Mouse (Mus musculus) midbrain, embryonic 14.5 days (tissue): ENCODE measurements around the gene Cox14. TPM values are rescaled to one million over a fixed set of nuclear protein-coding genes. Genes with fewer than 3 reads are reported as not detected.

Experiments used
- ATAC-seq: fragments of 200-750 bp; cut with Nextera tagmentation; 2 replicates; pipeline ENCODE4 v1.8.0; 2017; ENCODE audit warnings: moderate number of reproducible peaks, moderate library complexity; ENCODE audit not compliant: low FRiP score, low TSS enrichment
- DNase-seq: peaks from one replicate; pipeline ENCODE4 v3.0.0-alpha.2; 2015
- H3K27ac ChIP-seq: fragments of 300-500 bp; sonication (generic); replicated peaks from 2 replicates; pipeline ENCODE4 v1.5.1; 2014; ENCODE audit warnings: mild to moderate bottlenecking, low read depth, low read length, moderate library complexity
- H3K27me3 ChIP-seq: fragments of 300-500 bp; sonication (generic); 2 replicates; pipeline ENCODE4 v1.6.1; 2014; ENCODE audit warnings: low read length, control low read depth, mixed read lengths; ENCODE audit not compliant: control insufficient read depth, insufficient read depth
- H3K36me3 ChIP-seq: fragments of 300-500 bp; sonication (generic); 2 replicates; pipeline ENCODE4 v1.6.1; 2014; ENCODE audit warnings: low read length, control low read depth; ENCODE audit not compliant: control insufficient read depth, insufficient read depth
- H3K4me1 ChIP-seq: fragments of 300-500 bp; sonication (generic); 2 replicates; pipeline ENCODE4 v1.6.1; 2014; ENCODE audit warnings: mild to moderate bottlenecking, antibody characterized with exemption, low read length, control low read depth; ENCODE audit not compliant: control insufficient read depth, insufficient read depth
- H3K4me2 ChIP-seq: fragments of 300-500 bp; sonication (generic); 2 replicates; pipeline ENCODE4 v1.6.1; 2014; ENCODE audit warnings: mild to moderate bottlenecking, low read length, moderate library complexity
- H3K4me3 ChIP-seq: fragments of 300-500 bp; sonication (generic); replicated peaks from 2 replicates; pipeline ENCODE4 v1.5.1; 2014; ENCODE audit warnings: low read depth, low read length
- H3K9ac ChIP-seq: fragments of 300-500 bp; sonication (generic); replicated peaks from 2 replicates; pipeline ENCODE4 v1.6.1; 2014; ENCODE audit warnings: mild to moderate bottlenecking, low read length, moderate library complexity
- H3K9me3 ChIP-seq: fragments of 300-500 bp; sonication (generic); 2 replicates; pipeline ENCODE4 v1.6.1; 2016; ENCODE audit warnings: low read length, control low read depth, mixed read lengths; ENCODE audit not compliant: control insufficient read depth
- WGBS: fragments of 180-500 bp; shearing (Covaris S2); extraction: QIAGEN DNeasy Blood & Tissue Kit; methylation state at CpG from one replicate; pipeline ENCODE4 v1.1.7; 2014; 5-methylcytosine and 5-hydroxymethylcytosine counted together
- polyA plus RNA-seq: library from polyadenylated mRNA; unstranded; fragments of >200 nt; fragmentation: Nextera tagmentation; extraction: Ambion mirVana; gene quantifications from 2 replicates; pipeline ENCODE4 v1.2.1, GENCODE M21; 2014

Gene Cox14
- polyA plus RNA-seq = 168 and 206 TPM in 2 replicates

DNA sequence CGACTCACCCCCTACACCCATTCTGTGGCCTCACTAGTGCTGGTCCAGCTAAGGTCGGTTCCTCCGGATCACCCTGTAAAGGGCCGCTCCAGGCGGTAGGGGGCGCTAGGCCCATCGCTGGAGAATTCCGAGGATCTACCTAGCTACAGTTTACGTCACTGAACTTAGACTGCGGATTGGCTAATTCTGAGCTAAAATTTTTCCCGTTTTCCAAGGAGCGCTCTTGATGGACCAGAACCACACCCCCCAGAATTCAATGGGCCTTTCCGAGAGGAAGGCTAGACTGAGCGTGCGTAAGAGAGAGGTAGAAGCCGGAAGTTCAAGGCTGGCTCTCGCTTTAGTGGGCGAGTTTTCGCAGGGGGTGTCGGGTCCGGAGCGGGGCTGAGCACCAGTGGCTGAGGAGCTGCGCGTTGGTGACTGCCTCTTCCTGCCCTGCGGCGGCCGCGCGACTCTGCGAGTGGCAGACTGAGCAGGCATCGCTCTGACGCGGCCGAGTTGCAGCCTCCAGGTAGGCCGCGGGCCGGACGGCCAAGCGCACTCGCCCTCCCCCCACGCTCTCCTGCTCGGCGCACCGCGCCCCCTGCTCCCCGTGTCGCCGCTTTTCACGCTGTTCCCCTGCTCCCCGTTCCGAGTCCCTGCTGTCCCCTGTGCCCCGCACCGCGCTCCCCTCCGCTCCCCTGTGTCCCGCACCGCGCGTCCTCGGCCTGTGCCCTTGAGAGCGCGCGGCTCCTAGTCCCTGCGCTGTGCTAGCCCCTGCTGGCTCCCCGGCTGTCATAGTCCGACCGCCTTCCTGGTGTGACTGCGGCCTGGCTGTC lies at the start of gene Cox14:
TSS of gene Cox14 (plus strand) at position 278 of the 815 bp plus-strand sequence.
- no peaks in the 10 kb centered on the region for H3K27me3 ChIP-seq
- peak within 1 kb of the TSS; percentile 96 for H3K4me3 ChIP-seq
- peaks cover 20% of the 10 kb centered on the region for H3K4me1 ChIP-seq
- peak; percentile 95 for ATAC-seq
- H3K9me3 ChIP-seq = no peaks in the 10 kb centered on the region
- H3K4me2 ChIP-seq = peak within 1 kb of the TSS; percentile 89
- H3K9ac ChIP-seq = peak within 1 kb of the TSS; percentile 90
- WGBS = under 1% methylated on average over 67 of the region's 68 CpGs
- peak within 1 kb of the TSS; percentile 91 for H3K27ac ChIP-seq
- peaks cover 47% of the 10 kb centered on the region for H3K36me3 ChIP-seq
- DNase-seq = peak; percentile 99

DNA sequence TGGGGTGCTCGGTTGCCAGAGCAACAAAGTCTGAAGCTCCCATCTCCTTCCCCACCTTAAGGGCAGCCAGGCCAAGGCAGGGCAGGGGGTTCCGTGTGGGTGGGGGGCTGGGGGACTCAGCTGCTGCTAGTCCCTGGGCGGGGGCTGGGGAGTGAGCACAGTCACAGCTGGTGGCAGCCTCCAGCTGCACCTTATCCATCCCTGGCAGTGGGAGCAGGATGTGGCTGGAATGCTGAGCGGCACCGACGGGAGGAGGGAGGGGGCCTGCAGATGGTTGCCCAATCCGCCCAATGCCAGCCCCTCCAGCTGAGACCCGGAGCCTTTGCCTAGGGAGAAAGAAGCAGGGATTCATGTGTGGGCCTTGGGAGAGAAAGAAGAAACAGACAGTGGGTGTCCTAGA lies 48.3 kb upstream of the Cox14 start:
- Histone ChIP-seq H3K36me3 (peaks cover 17% of the 10 kb centered on the region; the same call in 1 of the 2 replicates), H3K4me1 (peaks cover 52% of the 10 kb centered on the region), H3K9me3 (no peaks in the 10 kb centered on the region), H3K9ac (peak overlapping the region; percentile 39; the same call in 1 of the 2 replicates), H3K4me3 (peak overlapping the region; percentile 19), H3K4me2 (peak overlapping the region; percentile 46), H3K27ac (peak overlapping the region; percentile 80), H3K27me3 (no peaks in the 10 kb centered on the region)
- DNase-seq = peak; percentile 67
- 5% methylated on average over 8 of the region's 8 CpGs for WGBS
- ATAC-seq = peak; percentile 80

DNA sequence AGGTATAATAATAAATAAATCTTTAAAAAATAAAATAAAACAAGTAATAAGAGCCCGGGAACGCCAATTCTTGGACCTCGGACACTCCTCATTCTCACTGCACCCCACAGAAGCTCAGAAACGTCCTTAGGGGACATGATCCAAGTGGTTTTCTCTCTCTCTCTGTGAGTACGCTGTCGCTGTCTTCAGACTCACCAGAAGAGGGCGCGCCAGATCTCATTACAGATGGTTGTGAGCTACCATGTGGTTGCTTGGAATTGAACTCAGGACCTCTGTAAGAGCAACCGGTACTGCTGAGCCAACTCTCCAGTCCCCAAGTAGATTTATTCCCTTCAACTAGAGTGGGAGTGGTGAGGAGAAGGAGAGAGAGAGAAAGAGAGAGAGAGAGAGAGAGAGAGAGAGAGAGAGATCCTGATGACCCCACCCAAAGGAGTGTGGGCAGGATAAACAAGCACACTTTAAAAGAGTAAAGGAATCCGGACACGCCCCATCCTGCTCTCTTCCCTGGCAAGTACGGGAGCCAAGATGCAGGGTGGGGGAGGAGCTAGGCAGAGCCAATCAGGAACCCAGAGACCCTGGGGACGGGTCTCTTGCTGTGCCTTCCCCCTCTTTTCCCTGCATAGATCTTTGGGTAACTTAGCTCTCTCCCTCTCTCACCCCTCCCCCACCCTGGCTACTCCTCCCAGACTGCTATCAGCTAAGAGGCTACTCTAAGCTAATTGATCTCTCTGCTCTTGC lies 47.2 kb upstream of the Cox14 start:
- Histone ChIP-seq H3K4me2 (no peak overlapping the region), H3K9ac (no peak overlapping the region), H3K9me3 (no peaks in the 10 kb centered on the region), H3K36me3 (peaks cover 23% of the 10 kb centered on the region), H3K27ac (no peak overlapping the region), H3K27me3 (no peaks in the 10 kb centered on the region), H3K4me1 (peaks cover 42% of the 10 kb centered on the region), H3K4me3 (no peak overlapping the region)
- ATAC-seq (no peak), DNase-seq (no peak)
- WGBS = 15% methylated on average over 13 of the region's 13 CpGs

DNA sequence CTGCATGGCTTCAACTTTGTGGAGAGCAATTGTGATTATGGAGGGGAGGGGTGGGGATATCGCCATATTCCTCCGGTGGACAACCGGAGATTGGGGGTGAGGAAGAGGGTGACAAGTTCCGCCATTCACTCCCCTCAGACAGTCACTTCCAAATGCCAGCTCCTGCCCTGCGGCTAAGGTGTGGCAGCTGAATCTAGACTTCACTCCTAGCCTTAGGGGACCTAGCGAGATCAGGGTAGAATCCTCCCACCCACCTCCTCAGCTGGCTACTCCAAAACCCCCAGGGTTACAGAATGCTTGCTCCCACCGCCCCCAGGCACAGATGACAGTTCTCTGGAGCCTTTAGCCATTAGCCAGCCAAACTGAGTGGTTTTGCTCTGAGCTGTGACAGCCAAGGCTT lies 46.4 kb upstream of the Cox14 start:
- ATAC-seq (no peak), DNase-seq (no peak)
- Histone ChIP-seq H3K4me2 (peak overlapping the region; percentile 6; the same call in 1 of the 2 replicates), H3K9ac (no peak overlapping the region), H3K4me1 (peaks cover 34% of the 10 kb centered on the region), H3K27me3 (no peaks in the 10 kb centered on the region), H3K27ac (no peak overlapping the region), H3K36me3 (peaks cover 23% of the 10 kb centered on the region), H3K9me3 (no peaks in the 10 kb centered on the region), H3K4me3 (no peak overlapping the region)
- WGBS = 71% methylated on average over 7 of the region's 7 CpGs

DNA sequence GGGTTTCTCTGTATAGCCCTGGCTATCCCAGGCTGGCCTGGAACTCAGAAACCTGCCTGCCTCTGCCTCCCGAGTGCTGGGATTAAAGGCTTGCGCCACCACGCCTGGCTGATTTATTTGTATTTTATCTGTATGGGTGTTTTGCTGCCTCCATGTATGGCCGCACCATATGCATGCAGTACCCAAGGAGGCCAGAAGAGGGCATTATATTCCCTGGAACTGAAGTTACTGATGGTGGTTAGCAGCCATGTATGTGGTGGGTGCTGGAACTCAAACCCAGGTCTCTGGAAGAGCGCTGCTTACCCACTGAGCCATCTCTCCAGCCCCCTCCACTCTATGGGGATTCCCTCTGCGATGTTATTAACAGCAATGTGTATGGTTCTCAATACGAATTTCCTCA lies 42.5 kb upstream of the Cox14 start:
- Histone ChIP-seq H3K27ac (no peak overlapping the region), H3K4me3 (no peak overlapping the region), H3K4me2 (no peak overlapping the region), H3K9ac (no peak overlapping the region), H3K27me3 (no peaks in the 10 kb centered on the region), H3K4me1 (0 out of 2 replicates have a peak, but pooled peaks cover 5% of the 10 kb centered on the region), H3K9me3 (no peaks in the 10 kb centered on the region), H3K36me3 (peaks cover 48% of the 10 kb centered on the region)
- no peak for DNase-seq
- WGBS = 96% methylated on average over 7 of the region's 7 CpGs
- no peak for ATAC-seq

DNA sequence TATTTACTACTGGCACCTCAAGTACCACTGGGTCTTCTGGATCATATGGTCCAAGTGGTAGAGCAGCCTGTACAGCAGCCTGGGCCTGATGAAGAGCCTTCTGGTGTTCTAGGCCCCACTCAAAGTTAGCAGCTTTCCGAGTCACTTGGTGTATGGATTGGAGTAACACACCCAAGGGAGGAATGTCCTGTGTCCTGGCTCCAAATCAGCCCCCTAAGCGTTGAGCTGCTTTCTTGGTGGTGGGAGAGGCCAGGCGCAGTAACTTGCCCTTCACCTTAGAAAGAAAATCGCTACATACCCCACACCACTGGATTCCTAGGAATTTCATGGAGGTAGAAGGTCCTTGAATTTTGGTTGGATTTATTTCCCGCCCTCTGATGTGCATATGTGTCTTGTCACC lies 41.3 kb upstream of the Cox14 start:
- ATAC-seq (no peak), DNase-seq (no peak)
- H3K4me3 ChIP-seq = no peak overlapping the region
- no peaks in the 10 kb centered on the region for H3K27me3 ChIP-seq
- H3K9me3 ChIP-seq = no peaks in the 10 kb centered on the region
- no peak overlapping the region for H3K4me2 ChIP-seq
- 94% methylated on average over 5 of the region's 5 CpGs for WGBS
- H3K27ac ChIP-seq = no peak overlapping the region
- H3K36me3 ChIP-seq = peaks cover 48% of the 10 kb centered on the region
- no peak overlapping the region for H3K9ac ChIP-seq
- H3K4me1 ChIP-seq = no peaks in the 10 kb centered on the region

DNA sequence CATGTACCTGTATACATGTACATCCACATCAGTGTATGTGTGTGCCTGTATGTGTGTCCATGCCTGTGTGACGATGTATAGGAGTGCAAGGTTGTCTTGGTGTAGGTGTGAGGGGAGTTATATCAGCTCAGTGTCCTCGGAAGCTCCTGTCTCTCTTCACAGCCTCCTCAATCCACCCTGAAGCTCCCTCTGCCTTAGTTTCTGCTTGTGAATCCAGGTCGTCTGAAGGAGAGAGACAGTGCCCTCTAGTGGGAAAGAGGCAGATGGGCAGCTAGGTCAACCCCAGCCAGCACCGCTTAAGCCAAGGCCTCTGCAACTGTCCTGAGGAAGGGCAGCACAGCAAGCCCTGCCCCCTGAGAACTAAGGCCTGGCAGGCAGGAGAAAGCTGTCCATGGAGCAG lies 36.7 kb upstream of the Cox14 start:
- Histone ChIP-seq H3K4me1 (peaks cover 19% of the 10 kb centered on the region), H3K9ac (no peak overlapping the region), H3K36me3 (peaks cover 48% of the 10 kb centered on the region), H3K4me2 (no peak overlapping the region), H3K27ac (no peak overlapping the region), H3K9me3 (no peaks in the 10 kb centered on the region), H3K4me3 (no peak overlapping the region), H3K27me3 (no peaks in the 10 kb centered on the region)
- peak; percentile 85 for DNase-seq
- ATAC-seq = peak; percentile 41
- WGBS = 4% methylated on average over 4 of the region's 4 CpGs

DNA sequence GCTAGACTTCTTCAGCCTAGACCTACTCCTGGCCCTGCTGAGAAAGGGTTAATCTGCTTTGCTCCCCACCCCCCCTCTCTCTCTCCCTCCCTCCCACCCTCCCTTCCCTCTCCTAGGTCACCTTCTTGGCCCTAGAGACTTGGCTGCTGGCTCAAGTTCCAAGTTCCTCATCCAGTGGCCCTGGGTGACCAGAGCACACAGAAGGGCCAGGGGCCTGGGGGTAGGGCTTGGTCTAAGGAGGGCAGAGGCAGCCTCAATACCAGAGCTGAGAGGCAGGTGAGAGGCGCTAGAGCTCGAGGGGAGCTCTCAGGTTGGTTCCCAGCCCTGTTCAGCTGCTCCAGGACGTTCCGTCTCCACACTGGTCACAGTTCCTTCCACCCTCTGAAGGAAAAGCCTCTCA lies 34.5 kb upstream of the Cox14 start:
- Histone ChIP-seq H3K4me2 (no peak overlapping the region), H3K4me1 (peaks cover 19% of the 10 kb centered on the region), H3K9ac (peak overlapping the region; percentile 26; the same call in 1 of the 2 replicates), H3K27me3 (no peaks in the 10 kb centered on the region), H3K27ac (no peak overlapping the region), H3K36me3 (peaks cover 41% of the 10 kb centered on the region), H3K9me3 (no peaks in the 10 kb centered on the region), H3K4me3 (no peak overlapping the region)
- WGBS = 21% methylated on average over 4 of the region's 4 CpGs
- ATAC-seq (no peak), DNase-seq (no peak)
